Mouse (Mus musculus): Measurements from ENCODE around the gene Cpne7. TPM values are rescaled to one million over a fixed set of nuclear protein-coding genes. Genes with fewer than 3 reads are reported as not detected.

Gene Cpne7
- polyA plus RNA-seq (2015; fragmentation: Nextera tagmentation; extraction: Ambion mirVana), result 1.2 TPM in 2 replicates

DNA sequence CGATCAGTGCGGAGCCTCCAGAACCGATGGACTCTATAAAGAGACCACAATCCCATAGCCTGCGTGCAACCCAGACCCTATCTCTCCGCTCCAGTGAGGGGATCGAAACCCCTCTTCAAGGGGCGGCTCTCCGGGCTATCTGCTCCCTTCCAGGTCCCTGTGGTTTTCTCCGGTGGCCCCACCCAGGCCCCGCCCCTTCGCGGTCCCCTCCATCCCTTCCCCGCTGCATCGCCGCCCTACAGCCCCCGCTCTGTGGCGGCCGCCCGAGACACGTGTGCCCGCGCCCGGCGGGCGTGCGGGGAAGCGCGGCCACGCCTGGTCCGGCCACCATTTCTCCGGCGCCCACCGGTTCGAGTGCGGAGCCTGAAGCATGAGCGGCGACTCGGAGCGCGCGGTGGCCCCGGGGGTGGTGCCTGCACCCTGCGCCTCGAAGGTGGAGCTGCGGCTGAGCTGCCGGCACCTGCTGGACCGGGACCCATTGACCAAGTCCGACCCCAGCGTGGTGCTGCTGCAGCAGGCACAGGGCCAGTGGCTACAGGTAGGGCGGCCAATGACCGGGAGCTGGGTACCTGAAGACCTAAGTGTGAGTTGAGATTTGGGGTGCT, at the start of gene Cpne7:
Gene Cpne7, plus strand, starts transcription at position 248 of the 605 bp plus-strand sequence.
- Histone ChIP-seq H3K9ac (peak within 1 kb of the TSS; percentile 49), H3K27ac (no peak within 1 kb of the TSS), H3K4me2 (peak within 1 kb of the TSS; percentile 87), H3K36me3 (no peaks in the 10 kb centered on the region), H3K4me3 (replicated peaks) (peak within 1 kb of the TSS; percentile 58), H3K27me3 (peaks cover 47% of the 10 kb centered on the region), H3K4me1 (replicated peaks) (peaks cover 54% of the 10 kb centered on the region), H3K9me3 (replicated peaks) (no peaks in the 10 kb centered on the region)
- DNase-seq (peak; percentile 44), ATAC-seq (ENCODE audit: low read depth) (peak; percentile 75)
- 1% methylated on average over 50 of the region's 51 CpGs for WGBS (ENCODE audit: insufficient replicate concordance)

DNA sequence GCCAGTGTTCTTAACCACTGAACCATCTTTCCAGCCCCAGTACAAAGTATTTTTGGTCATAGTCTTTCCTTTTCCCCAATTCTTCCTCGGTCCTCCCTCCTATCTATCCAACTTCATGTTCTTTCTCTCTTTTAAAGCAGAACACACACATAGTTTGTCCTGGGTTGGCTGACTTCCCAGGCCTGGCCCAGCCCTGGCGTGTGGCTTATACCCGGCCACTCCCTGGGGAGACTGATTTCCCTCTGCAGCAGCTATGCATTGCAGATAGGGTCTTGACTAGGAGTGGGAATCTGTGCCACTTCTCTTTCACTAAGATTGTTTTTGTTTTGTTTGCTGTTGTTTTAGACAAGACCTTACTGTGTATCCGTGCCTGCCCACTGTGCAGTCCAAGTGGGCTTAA, 46.0 kb upstream of the Cpne7 start:
- no peaks in the 10 kb centered on the region for H3K27me3 ChIP-seq
- 77% methylated on average over 4 of the region's 4 CpGs for WGBS (ENCODE audit: insufficient replicate concordance)
- no peak overlapping the region for H3K27ac ChIP-seq
- no peak overlapping the region for H3K4me3 ChIP-seq (replicated peaks)
- H3K4me1 ChIP-seq (replicated peaks), result peaks cover 17% of the 10 kb centered on the region
- no peak overlapping the region for H3K4me2 ChIP-seq
- no peaks in the 10 kb centered on the region for H3K9me3 ChIP-seq (replicated peaks)
- H3K36me3 ChIP-seq, result peaks cover 58% of the 10 kb centered on the region
- no peak for DNase-seq
- ATAC-seq (ENCODE audit: low read depth), result no peak
- no peak overlapping the region for H3K9ac ChIP-seq

DNA sequence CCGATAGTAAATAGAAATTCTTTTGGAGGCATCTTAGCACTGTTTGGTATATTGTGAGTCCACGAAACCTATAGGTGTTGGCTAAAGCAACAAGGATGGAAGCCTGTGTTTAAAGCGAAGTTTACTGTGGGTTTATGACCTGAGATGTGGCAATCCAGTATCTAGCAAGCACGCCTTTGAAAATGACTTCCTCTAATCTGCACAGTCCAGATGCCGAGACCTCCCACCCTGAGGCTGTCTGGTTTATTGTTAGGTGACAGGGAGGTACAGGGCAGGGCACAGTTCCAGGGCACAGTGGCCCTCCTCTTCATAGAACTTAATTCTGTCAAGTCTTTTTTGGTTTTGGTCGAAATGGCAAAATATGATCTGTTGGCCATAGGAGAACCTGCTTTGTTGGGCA, 40.0 kb upstream of the Cpne7 start:
- Histone ChIP-seq H3K27me3 (no peaks in the 10 kb centered on the region), H3K9me3 (replicated peaks) (no peaks in the 10 kb centered on the region), H3K9ac (no peak overlapping the region), H3K4me1 (replicated peaks) (peaks cover 19% of the 10 kb centered on the region), H3K4me2 (no peak overlapping the region), H3K4me3 (replicated peaks) (no peak overlapping the region), H3K27ac (0 out of 2 replicates have a peak overlapping the region, but pooled peaks have one; percentile 16), H3K36me3 (peaks cover 84% of the 10 kb centered on the region)
- DNase-seq, result no peak
- 60% methylated on average over 6 of the region's 6 CpGs for WGBS (ENCODE audit: insufficient replicate concordance)
- ATAC-seq (ENCODE audit: low read depth), result peak; percentile 82

- no peak overlapping the region for H3K4me3 ChIP-seq (replicated peaks)
- no peak for ATAC-seq (ENCODE audit: low read depth)
- H3K4me1 ChIP-seq (replicated peaks), result peaks cover under 1% of the 10 kb centered on the region; the same call in 1 of the 2 replicates
- DNase-seq, result no peak
- no peak overlapping the region for H3K4me2 ChIP-seq
- H3K27me3 ChIP-seq, result no peaks in the 10 kb centered on the region
- H3K9me3 ChIP-seq (replicated peaks), result no peaks in the 10 kb centered on the region
- no peak overlapping the region for H3K27ac ChIP-seq
- peaks cover 84% of the 10 kb centered on the region for H3K36me3 ChIP-seq
- no peak overlapping the region for H3K9ac ChIP-seq
- 74% methylated on average over 6 of the region's 6 CpGs for WGBS (ENCODE audit: insufficient replicate concordance)
These were observed 34.2 kb upstream of the Cpne7 start for GRCm38 (mm10) chr8:123082993-123083392.

GRCm38 (mm10) chr8:123083610-123084009, 33.6 kb upstream of the Cpne7 start:
- Histone ChIP-seq H3K36me3 (peaks cover 89% of the 10 kb centered on the region), H3K4me2 (no peak overlapping the region), H3K27ac (no peak overlapping the region), H3K4me3 (replicated peaks) (no peak overlapping the region), H3K27me3 (no peaks in the 10 kb centered on the region), H3K9me3 (replicated peaks) (no peaks in the 10 kb centered on the region), H3K9ac (no peak overlapping the region), H3K4me1 (replicated peaks) (no peaks in the 10 kb centered on the region)
- no peak for ATAC-seq (ENCODE audit: low read depth)
- no peak for DNase-seq
- WGBS (ENCODE audit: insufficient replicate concordance), result 84% methylated on average over 12 of the region's 12 CpGs

GRCm38 (mm10) chr8:123087289-123087688, 29.9 kb upstream of the Cpne7 start:
- peaks cover 90% of the 10 kb centered on the region for H3K36me3 ChIP-seq
- ATAC-seq (ENCODE audit: low read depth), result no peak
- 76% methylated on average over 9 of the region's 9 CpGs for WGBS (ENCODE audit: insufficient replicate concordance)

DNA sequence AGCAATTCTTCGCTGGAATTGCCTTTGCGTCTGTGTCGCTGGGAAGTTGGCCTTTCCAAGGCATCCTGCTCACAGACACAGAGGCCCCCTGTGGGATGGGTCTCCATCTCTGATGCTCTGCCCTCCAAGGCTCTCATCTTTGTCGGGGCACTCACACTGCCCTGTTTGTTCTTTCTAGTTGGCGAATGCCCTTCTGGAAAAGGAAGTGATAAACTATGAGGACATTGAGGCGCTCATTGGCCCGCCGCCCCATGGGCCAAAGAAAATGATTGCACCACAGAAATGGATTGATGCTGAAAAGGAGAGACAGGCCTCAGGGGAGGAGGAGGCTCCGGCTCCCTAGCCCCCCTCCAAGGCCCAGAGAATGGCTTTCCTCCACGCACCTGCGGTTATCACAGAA, 20.0 kb upstream of the Cpne7 start:
- peaks cover 7% of the 10 kb centered on the region for H3K4me1 ChIP-seq (replicated peaks)
- no peak overlapping the region for H3K4me2 ChIP-seq
- DNase-seq, result no peak
- H3K27ac ChIP-seq, result no peak overlapping the region
- no peak overlapping the region for H3K4me3 ChIP-seq (replicated peaks)
- H3K9ac ChIP-seq, result no peak overlapping the region
- WGBS (ENCODE audit: insufficient replicate concordance), result 86% methylated on average over 11 of the region's 11 CpGs
- peaks cover 47% of the 10 kb centered on the region for H3K36me3 ChIP-seq
- no peaks in the 10 kb centered on the region for H3K9me3 ChIP-seq (replicated peaks)
- ATAC-seq (ENCODE audit: low read depth), result no peak
- no peaks in the 10 kb centered on the region for H3K27me3 ChIP-seq

More at GRCm38 (mm10) chr8:123087289-123087688, 29.9 kb upstream of the Cpne7 start:
- Histone ChIP-seq H3K4me3 (replicated peaks) (no peak overlapping the region), H3K4me1 (replicated peaks) (no peaks in the 10 kb centered on the region), H3K9ac (no peak overlapping the region), H3K27me3 (no peaks in the 10 kb centered on the region), H3K9me3 (replicated peaks) (no peaks in the 10 kb centered on the region), H3K27ac (no peak overlapping the region), H3K4me2 (no peak overlapping the region)
- DNase-seq, result no peak

GRCm38 (mm10) chr8:123097786-123098584, 19.2 kb upstream of the Cpne7 start:
- ATAC-seq (ENCODE audit: low read depth), result no peak

DNA sequence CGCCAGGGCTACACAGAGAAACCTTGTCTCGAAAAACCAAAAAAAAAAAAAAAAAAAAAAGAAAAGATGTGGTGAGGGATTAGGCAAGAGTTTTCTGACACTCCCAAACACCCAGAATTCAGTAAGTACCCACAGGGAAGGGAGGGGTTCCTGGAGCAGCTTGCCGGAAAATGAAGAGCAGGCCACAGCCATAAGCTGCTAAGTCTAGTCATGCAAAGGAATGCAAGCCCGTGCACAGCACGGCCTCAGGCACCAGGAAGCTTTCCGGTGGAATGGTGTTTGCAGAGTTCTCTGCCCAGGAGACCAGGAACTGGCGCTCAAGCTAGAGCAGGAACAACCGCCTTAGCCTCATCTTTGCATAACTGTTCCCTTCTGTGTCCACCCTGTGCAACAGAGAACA, 16.9 kb upstream of the Cpne7 start:
- WGBS (ENCODE audit: insufficient replicate concordance), result 62% methylated on average over 8 of the region's 8 CpGs
- peaks cover 49% of the 10 kb centered on the region for H3K36me3 ChIP-seq

More at GRCm38 (mm10) chr8:123097786-123098584, 19.2 kb upstream of the Cpne7 start:
- Histone ChIP-seq H3K27ac (no peak overlapping the region), H3K9me3 (replicated peaks) (no peaks in the 10 kb centered on the region), H3K4me2 (no peak overlapping the region), H3K36me3 (peaks cover 49% of the 10 kb centered on the region), H3K9ac (no peak overlapping the region), H3K4me1 (replicated peaks) (peaks cover 7% of the 10 kb centered on the region), H3K4me3 (replicated peaks) (no peak overlapping the region), H3K27me3 (no peaks in the 10 kb centered on the region)
- WGBS (ENCODE audit: insufficient replicate concordance), result 82% methylated on average over 12 of the region's 12 CpGs
- DNase-seq, result no peak

GRCm38 (mm10) chr8:123101244-123101643, 15.9 kb upstream of the Cpne7 start:
- Histone ChIP-seq H3K36me3 (peaks cover 48% of the 10 kb centered on the region), H3K4me1 (replicated peaks) (peaks cover 26% of the 10 kb centered on the region), H3K4me2 (peak overlapping the region; percentile 75), H3K27ac (peak overlapping the region; percentile 18; the same call in 1 of the 2 replicates), H3K9me3 (replicated peaks) (no peaks in the 10 kb centered on the region), H3K4me3 (replicated peaks) (0 out of 2 replicates have a peak overlapping the region, but pooled peaks have one; percentile 73), H3K9ac (peak overlapping the region; percentile 96; the same call in 1 of the 2 replicates), H3K27me3 (no peaks in the 10 kb centered on the region)
- 72% methylated on average over 4 of the region's 4 CpGs for WGBS (ENCODE audit: insufficient replicate concordance)
- DNase-seq (no peak), ATAC-seq (ENCODE audit: low read depth) (no peak)

More for the DNA sequence above, 16.9 kb upstream of the Cpne7 start:
- Histone ChIP-seq H3K4me1 (replicated peaks) (peaks cover 26% of the 10 kb centered on the region), H3K4me3 (replicated peaks) (no peak overlapping the region), H3K4me2 (no peak overlapping the region), H3K9me3 (replicated peaks) (no peaks in the 10 kb centered on the region), H3K27me3 (no peaks in the 10 kb centered on the region), H3K9ac (no peak overlapping the region), H3K27ac (0 out of 2 replicates have a peak overlapping the region, but pooled peaks have one; percentile 18)
- no peak for ATAC-seq (ENCODE audit: low read depth)
- no peak for DNase-seq

Data from liver, embryonic 13.5 days (tissue).